Mouse (Mus musculus) heart, adult 9 months (tissue): Measurements from ENCODE around the gene Gga1.
"Not testable (repeated sequence)": the region's sequence is repeated elsewhere in the genome, so short reads cannot be mapped to it uniquely, and the experiment has no call there.

Source experiments
- DNase-seq, 2 experiments: peaks; one replicate each; pipeline ENCODE4 v3.0.0; 2022; ENCODE audit warnings: low spot score in 2 of 2

Gene Gga1

DNA sequence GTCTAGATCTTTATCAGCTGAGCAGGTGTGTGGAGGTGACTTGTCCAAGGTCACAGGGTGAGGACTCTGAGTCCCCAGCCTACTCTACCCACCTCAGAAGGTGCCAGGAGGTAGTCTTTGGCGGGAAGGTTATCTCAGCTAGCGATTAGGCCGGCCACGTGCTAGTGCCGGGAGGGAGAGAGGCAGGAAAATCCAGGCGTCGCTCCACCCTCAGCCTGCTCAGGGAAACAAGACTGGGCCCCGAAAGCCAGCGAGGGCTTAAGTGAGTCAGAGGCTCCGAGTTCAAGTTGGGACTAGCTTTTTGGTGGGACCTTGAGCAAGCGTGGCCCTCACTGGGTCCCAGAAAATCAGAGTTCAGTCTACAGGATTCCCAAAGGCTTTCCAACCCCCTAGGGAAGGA lies 31.7 kb upstream of the Gga1 start:
- peak in 1 of 2 experiments; percentile 50 for DNase-seq

DNA sequence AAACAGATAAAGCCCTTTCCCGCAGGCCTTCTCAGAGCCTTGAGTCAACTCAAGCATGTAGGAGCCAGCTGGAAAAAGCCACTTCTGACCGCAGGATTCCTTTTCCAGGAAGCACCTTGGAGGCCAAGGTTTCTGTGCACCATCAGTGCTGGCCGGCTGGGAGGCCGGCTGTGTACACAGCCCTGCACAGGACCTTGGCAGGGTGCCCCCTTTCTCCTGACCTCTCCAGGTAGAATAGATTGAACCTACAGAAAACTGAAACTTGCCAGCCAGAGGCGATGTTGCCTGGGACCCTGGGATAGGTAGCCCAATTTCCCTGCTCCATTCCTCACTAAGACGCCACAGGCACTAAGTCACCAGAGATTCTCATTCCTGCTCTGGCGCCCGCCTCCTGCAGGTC lies 31.1 kb upstream of the Gga1 start:
- DNase-seq, result no peak

DNA sequence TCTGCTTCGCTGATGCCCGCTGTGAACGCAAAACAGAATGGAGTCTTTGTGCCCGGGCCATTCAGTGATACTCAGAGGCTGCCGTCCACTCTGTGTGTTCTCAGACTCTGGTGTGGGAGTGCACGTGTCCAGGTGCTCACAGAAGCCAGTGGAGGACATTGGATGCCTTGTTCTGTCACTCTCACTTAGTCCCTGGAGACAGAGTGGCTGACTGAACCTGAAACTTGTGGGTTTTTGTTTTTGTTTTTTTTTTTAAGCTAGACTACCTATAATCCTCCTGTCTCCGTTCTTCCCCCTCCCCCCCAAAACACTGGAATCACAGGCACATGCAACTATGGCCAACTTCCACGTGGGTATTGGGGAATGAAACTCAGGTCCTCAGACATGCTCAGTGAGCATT lies 30.6 kb upstream of the Gga1 start:
- DNase-seq, result no peak

DNA sequence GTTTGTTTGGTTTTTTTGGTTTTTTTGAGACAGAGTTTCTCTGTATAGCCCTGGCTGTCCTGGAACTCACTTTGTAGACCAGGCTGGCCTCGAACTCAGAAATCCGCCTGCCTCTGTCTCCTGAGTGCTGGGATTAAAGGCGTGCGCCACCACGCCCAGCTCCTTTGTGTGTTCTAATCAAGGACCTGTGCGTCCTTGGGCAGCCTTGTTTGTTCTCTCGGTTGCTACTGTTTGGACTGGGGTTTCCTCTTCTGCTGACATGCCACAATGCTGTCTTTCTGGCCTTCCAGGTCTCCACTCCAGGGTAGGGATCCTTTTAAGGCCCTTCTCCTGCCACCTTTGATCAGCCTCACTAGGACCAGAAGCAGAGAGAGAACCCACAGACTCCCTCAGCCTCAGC lies 30.2 kb upstream of the Gga1 start:
- not testable (repeated sequence) for DNase-seq

DNA sequence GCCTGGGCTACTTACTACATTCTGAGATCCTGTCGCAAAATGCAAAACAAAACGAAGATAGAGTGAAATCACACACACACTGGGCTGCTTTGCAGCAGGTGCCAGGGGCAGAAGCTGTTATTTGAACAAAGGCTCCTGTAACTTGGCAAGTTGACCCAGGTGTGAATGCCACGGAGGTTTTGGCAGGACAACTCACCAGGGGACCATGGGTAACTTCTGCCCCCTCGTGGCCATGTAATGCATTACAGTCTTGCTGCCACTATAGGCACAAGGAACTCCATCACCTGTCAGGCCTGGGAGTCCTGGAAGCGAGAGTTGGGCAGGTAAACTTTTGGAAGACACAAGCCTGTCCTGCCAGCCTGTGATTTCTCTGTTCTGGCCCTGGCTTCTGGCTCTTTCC lies 28.5 kb upstream of the Gga1 start:
- peak; percentile 75 to 85 for DNase-seq

DNA sequence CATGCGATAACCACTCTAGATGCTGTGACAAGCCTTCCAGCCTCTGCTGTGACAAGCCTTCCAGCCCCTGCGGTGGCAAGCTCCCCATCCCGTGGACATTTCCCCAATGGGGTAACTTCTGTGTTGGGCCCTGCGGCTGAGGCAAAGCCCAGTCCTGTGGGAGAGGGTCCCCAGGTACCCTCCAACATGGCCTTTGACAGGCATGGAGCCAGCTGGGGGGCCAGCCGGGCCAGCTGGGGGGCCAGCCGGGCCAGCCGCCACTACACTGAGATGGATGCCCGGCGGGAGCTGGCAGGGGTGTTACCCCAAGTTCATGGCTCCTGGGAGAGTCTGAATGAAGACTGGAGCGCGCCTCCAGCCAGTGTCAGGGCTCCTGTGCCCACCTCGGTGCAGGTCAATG lies 27.5 kb upstream of the Gga1 start:
- no peak for DNase-seq

DNA sequence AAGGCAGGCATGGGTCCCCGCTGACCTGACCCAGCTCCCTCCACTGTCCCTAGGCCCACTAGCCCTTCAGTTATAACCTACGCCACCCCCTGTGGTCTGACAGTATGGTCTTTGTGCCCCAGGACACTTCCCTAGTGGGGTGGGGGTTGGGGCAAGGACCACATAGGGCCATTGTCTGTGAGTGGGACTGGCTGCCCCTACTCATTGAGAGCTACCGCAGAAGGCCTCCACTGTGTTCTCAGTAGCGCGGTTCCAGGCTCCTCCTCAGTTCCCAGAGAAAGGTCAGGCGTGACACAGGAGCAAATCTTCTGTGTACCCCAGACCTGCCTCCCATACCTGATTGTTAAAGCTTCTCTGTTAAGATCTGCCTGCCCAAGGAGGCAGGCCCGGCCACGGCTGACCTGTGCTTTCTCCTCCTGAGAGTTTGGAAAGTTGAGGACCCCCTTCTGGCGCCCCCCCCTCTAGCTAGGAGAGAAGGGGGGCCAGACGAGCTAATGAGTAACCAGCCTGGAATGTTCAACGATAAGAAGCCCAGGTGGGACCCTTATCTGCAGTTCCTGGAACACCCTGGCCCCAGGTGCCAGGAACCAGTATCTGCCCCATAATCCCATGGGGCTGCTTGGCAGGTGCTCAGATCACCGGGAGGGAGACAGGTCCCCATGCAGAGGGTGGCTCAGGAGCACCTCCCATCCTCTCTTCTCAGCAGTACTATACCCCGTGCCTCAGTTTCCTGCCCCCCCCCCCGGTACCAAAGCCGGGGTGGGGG lies 26.7 kb upstream of the Gga1 start:
- DNase-seq, result no peak

DNA sequence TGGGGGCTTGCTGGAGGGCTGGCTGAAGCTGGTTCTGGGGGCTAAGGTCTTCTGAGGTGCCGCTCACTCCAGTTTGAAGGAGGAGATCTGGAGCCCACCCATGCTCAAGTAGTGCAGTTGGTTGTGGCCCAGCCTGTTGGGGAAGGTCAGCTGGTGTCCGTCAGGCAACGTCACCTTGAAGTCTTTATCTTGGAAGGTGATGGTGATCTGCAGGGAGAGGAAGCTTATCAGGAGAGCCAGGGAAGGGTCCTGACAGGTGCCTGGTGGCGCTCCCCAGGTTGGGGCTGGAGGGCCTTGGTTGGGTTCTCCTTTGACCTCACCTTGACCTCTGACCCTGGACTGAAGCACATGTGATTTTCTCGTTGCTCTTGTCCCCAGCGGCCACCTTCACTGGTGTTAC lies 26.0 kb upstream of the Gga1 start:
- DNase-seq, result no peak

DNA sequence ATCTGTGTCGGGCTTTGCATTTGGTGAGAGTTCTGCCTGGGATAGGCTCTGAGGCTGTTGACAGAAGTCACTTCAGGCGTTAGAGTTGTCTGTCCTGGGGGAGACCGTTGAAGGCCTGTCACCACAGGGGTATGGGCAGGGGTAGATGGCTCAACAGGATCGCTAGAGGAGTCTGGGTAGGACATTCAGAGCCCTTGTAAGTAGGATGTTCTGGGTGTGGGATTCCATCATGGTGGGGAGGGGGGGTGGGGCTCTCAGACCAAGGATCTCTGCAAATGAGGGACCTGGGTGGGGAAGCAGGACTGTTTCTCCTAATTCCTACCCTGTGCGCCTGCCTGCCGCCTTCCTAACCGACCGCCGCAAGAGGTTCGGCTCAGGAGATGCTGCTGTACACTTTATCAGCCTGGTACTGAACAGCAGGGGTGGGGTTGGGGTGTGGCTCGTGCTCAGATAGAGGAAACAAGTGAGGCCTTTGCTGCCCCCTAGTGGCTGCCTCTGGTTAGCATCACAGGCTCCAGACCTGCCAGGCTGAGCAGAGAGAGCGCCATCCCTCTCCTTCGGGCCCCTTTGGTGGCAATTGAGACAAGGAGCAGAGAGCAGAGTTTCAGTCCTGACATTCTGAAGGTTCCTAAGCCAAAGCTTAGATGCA lies 25.4 kb upstream of the Gga1 start:
- peak; percentile 83 to 92 for DNase-seq

DNA sequence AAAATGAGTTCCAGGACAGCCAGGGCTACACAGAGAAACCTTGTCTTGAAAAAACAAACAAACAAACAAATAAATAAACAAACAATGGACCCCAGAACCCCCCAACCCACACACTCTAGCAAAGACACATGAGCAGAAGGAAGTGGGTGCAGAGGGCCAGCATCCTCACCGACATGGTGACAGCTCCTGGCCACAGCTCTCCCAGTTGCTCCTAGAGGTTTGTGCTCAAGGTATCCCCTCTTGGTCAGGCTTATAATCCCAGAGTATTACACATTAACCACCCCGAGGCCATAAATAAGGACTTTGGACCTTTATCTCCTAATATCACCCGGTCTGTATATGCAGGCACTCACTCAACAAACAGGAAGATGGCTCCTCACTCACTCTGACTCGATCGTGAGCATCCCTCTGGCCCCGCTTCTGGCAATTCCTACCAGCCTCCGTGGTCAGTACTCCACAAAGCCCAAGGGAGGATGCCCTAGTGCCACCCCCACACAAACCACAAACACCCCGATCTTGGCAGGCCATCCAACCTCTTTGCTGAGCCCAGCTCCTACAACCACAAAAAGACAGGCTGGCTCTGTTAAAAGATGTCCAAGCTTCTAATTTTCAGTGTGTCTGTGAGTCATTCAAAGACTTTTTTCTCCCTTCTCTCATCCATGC lies 21.6 kb upstream of the Gga1 start, which contains the start of gene Lgals2:
Gene Lgals2, minus strand, starts transcription at position 227 of the 663 bp plus-strand sequence.
- no peak for DNase-seq

DNA sequence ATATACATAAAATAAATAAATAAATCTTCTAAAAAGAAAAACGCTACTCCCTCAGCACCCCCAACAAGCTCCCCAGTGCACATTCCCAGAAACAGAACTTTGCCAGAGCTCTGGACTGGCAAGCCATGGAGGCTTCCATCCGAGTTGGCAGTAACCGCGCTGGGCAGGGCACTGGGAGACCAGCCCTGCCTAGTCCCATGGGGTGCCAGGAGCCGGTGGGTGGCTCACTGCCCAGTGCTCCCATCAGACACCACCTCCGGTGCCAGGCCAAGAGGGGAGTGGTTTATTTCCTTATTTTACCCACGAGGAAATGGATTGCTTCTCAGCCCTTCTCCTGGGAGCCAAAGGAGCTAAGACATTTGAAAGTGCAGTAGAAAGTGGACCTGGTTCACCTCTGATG lies 20.0 kb upstream of the Gga1 start:
- DNase-seq, result no peak

DNA sequence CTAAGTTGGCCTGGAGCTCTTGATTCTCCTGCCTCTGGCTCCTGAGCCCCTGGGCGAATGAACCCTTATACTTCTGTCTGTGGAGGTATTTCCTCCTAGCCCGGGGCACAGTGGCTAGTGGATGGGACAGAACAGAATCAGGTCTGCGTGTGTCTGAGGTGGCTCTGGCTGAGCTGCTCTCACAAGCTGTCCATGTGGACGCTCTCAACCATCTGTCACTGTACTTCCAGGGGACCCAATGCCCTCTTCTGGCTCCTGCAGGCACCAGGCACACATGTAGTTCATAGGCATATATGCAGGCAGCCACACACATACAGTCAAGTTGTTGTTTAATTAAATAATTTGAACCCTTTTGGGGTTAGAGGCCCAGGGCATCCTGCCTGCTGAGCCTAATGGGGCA lies 17.7 kb upstream of the Gga1 start:
- no peak for DNase-seq

DNA sequence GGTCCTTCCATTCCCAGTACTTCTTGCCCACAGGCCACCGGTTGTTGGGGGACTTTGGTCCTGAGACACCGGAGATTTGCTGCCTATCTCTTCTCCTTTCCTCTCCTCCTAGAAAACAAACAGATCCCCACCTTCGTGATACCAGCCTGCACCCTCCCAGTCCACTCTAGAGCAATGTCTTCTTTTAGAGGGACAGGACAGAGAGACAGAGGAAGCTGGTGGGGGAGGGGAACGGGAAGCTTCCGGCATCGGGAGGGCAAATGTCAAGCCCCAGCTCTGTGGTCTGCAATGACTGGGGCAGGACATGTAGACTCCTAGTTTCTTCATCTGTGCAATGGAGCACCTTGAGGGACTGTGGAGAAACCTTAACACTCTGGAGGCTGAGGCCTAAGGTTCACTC lies 17.3 kb upstream of the Gga1 start:
- DNase-seq, result no peak

DNA sequence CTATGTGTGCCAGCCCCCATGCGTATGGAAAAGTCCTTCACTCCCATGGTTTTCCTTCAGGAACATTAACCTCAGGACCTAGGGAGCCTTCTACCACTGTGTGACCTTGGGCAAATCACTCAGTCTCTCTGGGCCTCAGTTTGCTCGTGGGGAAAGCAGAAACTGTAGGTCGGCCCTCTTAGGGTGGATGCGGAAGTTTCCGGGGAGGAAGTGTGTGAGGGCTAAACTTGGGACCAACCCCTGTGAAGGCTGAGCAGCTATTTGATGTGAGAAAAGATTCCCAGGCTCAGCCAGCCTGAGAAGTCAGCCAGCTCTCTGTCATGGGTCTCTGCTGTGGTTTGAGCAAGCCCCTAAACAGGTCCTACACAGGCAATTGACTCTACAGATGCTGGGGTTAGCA lies 14.7 kb upstream of the Gga1 start:
- no peak for DNase-seq

DNA sequence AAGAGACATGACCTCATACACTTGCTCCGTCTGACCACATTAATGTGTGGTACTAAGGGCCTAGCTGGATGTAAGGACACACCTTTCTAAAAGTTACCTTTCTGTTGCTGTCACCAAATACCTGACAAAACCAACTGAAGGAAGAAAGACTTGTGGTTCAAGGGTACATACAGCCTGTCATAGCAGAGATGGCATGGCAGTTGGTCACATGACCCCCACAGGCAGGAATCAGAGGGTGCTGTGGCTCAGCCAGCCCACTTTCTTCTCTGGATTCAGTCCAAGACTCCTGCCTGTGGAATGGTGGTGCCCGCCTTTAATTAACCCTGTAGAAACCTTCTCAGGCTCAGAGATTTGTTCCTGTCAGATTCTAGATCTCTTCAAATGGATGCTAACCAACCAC lies 13.8 kb upstream of the Gga1 start:
- DNase-seq, result no peak

DNA sequence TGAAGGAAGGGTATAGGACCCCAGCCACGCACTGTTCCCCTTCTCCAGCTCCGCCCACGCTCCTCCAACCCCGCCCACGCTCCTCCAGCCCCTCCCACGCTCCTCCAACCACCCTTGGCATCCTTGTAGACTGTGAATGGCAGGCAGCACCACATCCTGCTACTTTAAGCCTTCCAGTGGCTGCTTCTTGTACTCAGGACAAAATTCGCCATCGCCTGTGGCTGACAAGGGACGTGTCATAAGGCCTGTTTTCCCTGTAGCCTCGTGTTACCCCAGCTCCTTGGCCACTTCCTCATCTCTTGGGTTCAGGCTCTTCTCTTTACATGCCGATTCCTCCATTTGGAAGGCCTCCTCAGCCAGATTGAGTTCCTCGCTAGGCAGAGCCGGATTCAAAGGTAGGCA lies 13.1 kb upstream of the Gga1 start:
- DNase-seq, result no peak

DNA sequence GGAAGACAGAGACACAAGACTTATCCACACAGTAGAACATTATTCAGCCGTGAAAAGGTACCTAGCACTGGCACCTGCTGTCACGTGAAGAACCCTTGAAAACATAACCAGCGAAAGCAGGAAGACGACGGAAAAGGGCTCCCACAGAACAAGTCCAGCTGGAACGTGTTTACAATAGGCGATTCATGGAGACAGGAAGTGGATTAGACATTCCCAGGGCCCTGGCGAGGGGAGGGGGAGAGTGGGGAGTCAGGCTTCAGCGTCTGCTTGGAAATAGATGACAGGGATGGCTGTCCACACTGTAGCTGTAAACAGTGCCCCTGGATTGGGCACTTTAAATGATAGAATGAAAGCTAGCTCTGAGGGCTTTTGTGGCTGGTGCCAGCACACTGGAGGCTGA lies 8.6 kb upstream of the Gga1 start:
- DNase-seq, result peak; percentile 54 to 66

DNA sequence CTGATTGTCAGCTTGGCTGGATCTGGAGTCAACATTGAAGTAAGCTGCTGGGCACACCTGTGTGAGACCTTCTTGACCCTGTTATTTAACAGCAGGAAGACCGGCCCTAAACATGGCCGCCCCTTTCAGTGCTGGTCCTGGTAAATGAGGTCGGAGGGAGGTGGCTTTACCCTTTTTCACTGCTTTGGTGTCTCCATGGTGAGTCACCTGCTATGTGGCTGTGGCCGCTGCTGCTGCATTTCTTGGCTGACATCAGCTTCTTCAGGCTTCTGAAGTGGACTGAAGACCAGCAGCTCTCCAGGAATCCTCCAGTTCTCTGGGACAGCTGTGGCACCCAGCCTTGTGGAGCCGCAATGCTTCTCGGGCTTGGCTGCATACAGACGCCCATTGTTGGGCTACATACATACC lies 8.2 kb upstream of the Gga1 start:
- no peak for DNase-seq

DNA sequence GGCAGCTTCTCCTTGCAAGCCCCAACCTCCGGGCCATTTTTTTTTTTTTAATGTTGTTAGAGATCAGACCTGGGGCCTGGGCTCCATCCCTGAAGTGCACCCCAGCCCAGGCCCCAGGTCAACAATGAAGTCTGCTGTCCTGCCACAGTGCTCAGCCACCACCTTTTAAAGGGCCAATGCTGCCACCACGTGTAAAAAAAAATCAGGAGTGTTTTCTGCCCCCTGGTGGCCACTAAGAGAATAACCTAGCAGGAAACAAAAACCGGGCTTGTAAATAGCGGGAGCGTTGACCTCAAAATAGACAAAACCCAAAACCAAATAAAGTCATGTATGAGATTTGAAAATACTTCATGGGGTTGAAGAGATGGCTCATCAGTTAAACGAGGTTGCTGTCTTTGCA lies 7.2 kb upstream of the Gga1 start:
- DNase-seq, result peak in 1 of 2 experiments; percentile 50

DNA sequence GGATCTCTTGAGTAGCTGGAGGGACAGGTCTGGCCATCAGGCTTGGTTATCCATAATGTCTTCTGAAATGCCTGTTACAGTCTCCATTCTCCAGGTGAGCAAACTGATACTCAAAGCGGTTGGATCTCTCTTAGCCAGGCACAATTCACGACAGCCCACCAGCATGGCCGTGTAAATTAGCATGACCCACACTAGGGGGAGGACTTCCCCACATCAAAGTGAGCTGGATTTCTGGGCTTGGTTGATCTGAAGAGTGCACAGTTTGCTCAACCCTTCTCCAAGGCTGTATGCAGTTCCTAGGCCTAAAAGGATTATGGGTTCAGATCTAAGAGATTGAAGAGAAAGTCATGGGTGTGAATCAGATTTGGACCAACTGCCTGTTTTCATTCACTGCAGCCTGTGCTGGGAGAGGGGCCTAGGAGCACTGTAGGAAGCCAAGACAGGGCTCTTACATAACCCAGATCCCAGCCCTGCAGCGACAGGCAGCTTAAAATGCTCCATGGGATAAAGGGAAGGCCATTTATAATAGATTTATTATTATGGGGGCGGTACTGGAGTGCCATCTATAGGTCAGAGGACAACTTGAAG lies 4.9 kb upstream of the Gga1 start:
- no peak for DNase-seq

DNA sequence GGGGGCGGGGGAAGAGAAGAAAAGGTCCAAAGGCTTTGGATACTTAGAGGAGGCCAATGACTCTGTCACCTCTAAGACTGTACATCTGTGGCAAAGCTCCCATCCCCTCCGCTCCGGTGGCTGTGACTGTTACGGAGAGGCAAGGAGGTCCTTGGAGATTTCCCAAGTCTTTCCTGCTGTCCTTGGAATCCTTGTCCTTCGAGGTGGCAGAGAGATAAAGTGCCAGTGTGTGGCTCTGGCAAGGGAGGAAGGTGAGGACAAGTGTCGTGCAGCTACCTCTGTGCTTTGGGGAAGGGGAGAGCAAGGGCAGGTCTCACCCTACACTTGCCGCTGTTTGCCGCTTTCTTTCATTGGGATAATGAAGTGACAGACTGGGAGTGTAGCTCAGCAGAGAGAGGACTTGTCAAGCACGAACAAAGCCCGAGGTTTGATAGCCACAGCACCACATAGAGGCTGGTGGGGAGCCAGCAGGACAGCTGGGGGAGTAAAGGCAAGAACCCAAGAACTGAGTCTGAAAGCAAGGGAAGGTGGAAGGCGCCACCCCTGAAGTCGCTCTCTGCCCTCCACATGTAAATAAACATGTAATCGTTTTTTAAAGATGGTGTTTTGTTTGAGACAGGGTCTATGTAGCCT lies 3.1 kb upstream of the Gga1 start:
- DNase-seq, result no peak

DNA sequence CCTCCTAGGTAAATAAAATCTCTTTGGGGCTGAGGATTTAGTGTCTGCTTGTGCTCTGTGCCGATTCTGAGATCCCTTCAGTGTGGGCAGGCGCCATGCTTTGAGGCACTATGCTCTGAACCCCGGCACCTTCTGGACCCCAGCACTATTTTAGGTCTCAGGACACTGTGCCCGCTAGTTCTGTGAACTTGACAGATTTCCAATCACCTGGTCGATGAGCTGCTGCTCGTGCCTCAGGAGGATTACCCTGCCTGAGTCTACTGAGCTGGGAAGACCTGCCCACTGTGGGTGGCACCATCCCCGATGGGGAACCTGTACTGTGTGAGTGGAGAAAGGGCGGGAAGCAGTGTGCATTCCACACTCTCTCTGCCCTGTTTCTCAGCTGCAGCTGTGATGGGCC lies 2.0 kb upstream of the Gga1 start:
- no peak for DNase-seq
